Mouse (Mus musculus) intestine, embryonic 14.5 days (tissue): ENCODE measurements at regions not wholly inside any gene's neighbourhood (a gene's known extent, or its start where the extent isn't known, plus 50 kb on each side); places are given as distances from the start of the nearest gene placed in this dataset.

Experiments used
- ATAC-seq: fragments of 200-750 bp; cut with Nextera tagmentation; replicated peaks from 2 replicates; pipeline ENCODE4 v1.8.0; 2017; ENCODE audit warnings: low read depth, moderate number of reproducible peaks, moderate TSS enrichment, moderate library complexity; ENCODE audit not compliant: low FRiP score, low TSS enrichment
- DNase-seq: peaks from one replicate; pipeline ENCODE4 v3.0.0-alpha.2; 2018; ENCODE audit warnings: low spot score
- H3K27ac ChIP-seq: fragments of 300-500 bp; sonication (generic); 2 replicates; pipeline ENCODE4 v1.5.1; 2014; ENCODE audit warnings: low read depth, mild to moderate bottlenecking, control low read depth
- H3K27me3 ChIP-seq: fragments of 300-500 bp; sonication (generic); replicated peaks from 2 replicates; pipeline ENCODE4 v1.6.1; 2014; ENCODE audit warnings: low read length, control low read depth; ENCODE audit not compliant: control insufficient read depth, insufficient read depth
- H3K36me3 ChIP-seq: fragments of 300-500 bp; sonication (generic); 2 replicates; pipeline ENCODE4 v1.6.1; 2014; ENCODE audit warnings: low read length, control low read depth; ENCODE audit not compliant: control insufficient read depth, insufficient read depth
- H3K4me1 ChIP-seq: fragments of 300-500 bp; sonication (generic); replicated peaks from 2 replicates; pipeline ENCODE4 v1.6.1; 2014; ENCODE audit warnings: low read length, control low read depth, mixed read lengths; ENCODE audit not compliant: control insufficient read depth, insufficient read depth
- H3K4me2 ChIP-seq: fragments of 300-500 bp; sonication (generic); 2 replicates; pipeline ENCODE4 v1.6.1; 2014; ENCODE audit warnings: low read length
- H3K4me3 ChIP-seq: fragments of 300-500 bp; sonication (generic); 2 replicates; pipeline ENCODE4 v1.5.1; 2014; ENCODE audit warnings: low read depth, low read length, control low read depth, mixed read lengths
- H3K9ac ChIP-seq: fragments of 300-500 bp; sonication (generic); 2 replicates; pipeline ENCODE4 v1.6.1; 2014; ENCODE audit warnings: mild to moderate bottlenecking, low read length
- H3K9me3 ChIP-seq: fragments of 300-500 bp; sonication (generic); 2 replicates; pipeline ENCODE4 v1.6.1; 2016; ENCODE audit warnings: low read length, control low read depth; ENCODE audit not compliant: control insufficient read depth
- WGBS: fragments of 180-500 bp; shearing (Covaris S2); extraction: QIAGEN DNeasy Blood & Tissue Kit; methylation state at CpG from one replicate; pipeline ENCODE4 v1.1.7; 2014; 5-methylcytosine and 5-hydroxymethylcytosine counted together

GRCm38 (mm10) chr17:84877176-84877863 lies 79.2 kb upstream of the Ppm1b start:
- Histone ChIP-seq H3K27me3 (no peaks in the 10 kb centered on the region), H3K9ac (no peak overlapping the region), H3K4me3 (no peak overlapping the region), H3K4me2 (no peak overlapping the region), H3K27ac (no peak overlapping the region), H3K36me3 (no peaks in the 10 kb centered on the region), H3K4me1 (no peaks in the 10 kb centered on the region), H3K9me3 (no peaks in the 10 kb centered on the region)
- no peak for DNase-seq
- ATAC-seq = peak; percentile 56
- WGBS = 71% methylated on average over 14 of the region's 14 CpGs

- peak overlapping the region; percentile 29 for H3K4me2 ChIP-seq
- H3K4me1 ChIP-seq = no peaks in the 10 kb centered on the region
- no peak overlapping the region for H3K9ac ChIP-seq
- no peak overlapping the region; the same call in 1 of the 2 replicates for H3K4me3 ChIP-seq
- no peaks in the 10 kb centered on the region for H3K36me3 ChIP-seq
- H3K9me3 ChIP-seq = no peaks in the 10 kb centered on the region
- WGBS = 19% methylated on average over 10 of the region's 10 CpGs
- ATAC-seq (0 out of 2 replicates have a peak, but pooled peaks have one; percentile 16), DNase-seq (peak; percentile 86)
- H3K27ac ChIP-seq = no peak overlapping the region
- H3K27me3 ChIP-seq = no peaks in the 10 kb centered on the region
These were observed 78.7 kb upstream of the Ppm1b start for GRCm38 (mm10) chr17:84877864-84878224.

GRCm38 (mm10) chr17:84878316-84878715 lies 78.2 kb upstream of the Ppm1b start:
- 85% methylated on average over 5 of the region's 5 CpGs for WGBS
- no peak for ATAC-seq
- H3K4me3 ChIP-seq = no peak overlapping the region
- H3K27me3 ChIP-seq = no peaks in the 10 kb centered on the region
- H3K4me1 ChIP-seq = no peaks in the 10 kb centered on the region
- H3K9ac ChIP-seq = no peak overlapping the region
- no peak overlapping the region for H3K27ac ChIP-seq
- H3K9me3 ChIP-seq = no peaks in the 10 kb centered on the region
- no peaks in the 10 kb centered on the region for H3K36me3 ChIP-seq
- DNase-seq = no peak
- H3K4me2 ChIP-seq = peak overlapping the region; percentile 29

GRCm38 (mm10) chr17:84879146-84879545 lies 77.4 kb upstream of the Ppm1b start:
- WGBS = 59% methylated on average over 10 of the region's 10 CpGs
- no peak overlapping the region for H3K4me2 ChIP-seq
- H3K4me1 ChIP-seq = no peaks in the 10 kb centered on the region
- H3K27me3 ChIP-seq = no peaks in the 10 kb centered on the region
- no peak overlapping the region for H3K9ac ChIP-seq
- H3K36me3 ChIP-seq = no peaks in the 10 kb centered on the region
- no peaks in the 10 kb centered on the region for H3K9me3 ChIP-seq
- ATAC-seq (peak; percentile 83), DNase-seq (peak; percentile 64)
- H3K27ac ChIP-seq = peak overlapping the region; percentile 69
- no peak overlapping the region for H3K4me3 ChIP-seq

- no peaks in the 10 kb centered on the region for H3K9me3 ChIP-seq
- H3K9ac ChIP-seq = no peak overlapping the region
- ATAC-seq = no peak
- no peak overlapping the region for H3K4me3 ChIP-seq
- WGBS = 66% methylated on average over 2 of the region's 2 CpGs
- no peak overlapping the region for H3K4me2 ChIP-seq
- no peaks in the 10 kb centered on the region for H3K27me3 ChIP-seq
- H3K4me1 ChIP-seq = no peaks in the 10 kb centered on the region
- DNase-seq = no peak
- H3K36me3 ChIP-seq = no peaks in the 10 kb centered on the region
- H3K27ac ChIP-seq = no peak overlapping the region
These were observed 75.6 kb upstream of the Ppm1b start for GRCm38 (mm10) chr17:84880946-84881345.

GRCm38 (mm10) chr17:84888525-84888924 lies 68.0 kb upstream of the Ppm1b start:
- Histone ChIP-seq H3K27me3 (no peaks in the 10 kb centered on the region), H3K36me3 (no peaks in the 10 kb centered on the region), H3K4me3 (no peak overlapping the region), H3K27ac (no peak overlapping the region), H3K9me3 (no peaks in the 10 kb centered on the region), H3K4me2 (no peak overlapping the region), H3K9ac (no peak overlapping the region), H3K4me1 (no peaks in the 10 kb centered on the region)
- WGBS = 88% methylated on average over 5 of the region's 5 CpGs
- no peak for DNase-seq
- ATAC-seq = no peak

- Histone ChIP-seq H3K9ac (no peak overlapping the region), H3K36me3 (no peaks in the 10 kb centered on the region), H3K27ac (no peak overlapping the region), H3K4me3 (no peak overlapping the region), H3K4me1 (no peaks in the 10 kb centered on the region), H3K27me3 (no peaks in the 10 kb centered on the region), H3K9me3 (no peaks in the 10 kb centered on the region), H3K4me2 (no peak overlapping the region)
- DNase-seq (no peak), ATAC-seq (no peak)
- WGBS = 76% methylated on average over 12 of the region's 12 CpGs
These were observed 65.5 kb upstream of the Ppm1b start for GRCm38 (mm10) chr17:84890871-84891599.

GRCm38 (mm10) chr17:84893273-84894033 lies 63.1 kb upstream of the Ppm1b start:
- peak; percentile 95 for ATAC-seq
- no peak overlapping the region for H3K9ac ChIP-seq
- no peaks in the 10 kb centered on the region for H3K27me3 ChIP-seq
- no peak overlapping the region for H3K4me3 ChIP-seq
- H3K36me3 ChIP-seq = no peaks in the 10 kb centered on the region
- H3K4me1 ChIP-seq = no peaks in the 10 kb centered on the region
- DNase-seq = peak; percentile 59
- 69% methylated on average over 16 of the region's 16 CpGs for WGBS
- no peak overlapping the region for H3K4me2 ChIP-seq
- H3K27ac ChIP-seq = peak overlapping the region; percentile 70
- H3K9me3 ChIP-seq = no peaks in the 10 kb centered on the region; the same call in 1 of the 2 replicates
